Mouse (Mus musculus) small intestine, adult 2 months (tissue): ENCODE measurements around the gene Gm3159.
"Not testable (repeated sequence)": the region's sequence is repeated elsewhere in the genome, so short reads cannot be mapped to it uniquely, and the experiment has no call there.

Source experiments
- CTCF ChIP-seq: fragments of 200-500 bp; IDR thresholded peaks from 2 replicates; pipeline ENCODE4 v1.5.1; 2012; ENCODE audit warnings: low read depth, mild to moderate bottlenecking, control low read depth, inconsistent platforms, low read length, moderate library complexity, mixed read lengths; ENCODE audit not compliant: insufficient replicate concordance, insufficient read length; ENCODE audit errors: extremely low read depth
- POLR2A ChIP-seq: fragments of 200-500 bp; IDR thresholded peaks from 2 replicates; pipeline ENCODE4 v1.6.1; 2012; ENCODE audit warnings: low read depth, mild to moderate bottlenecking, control low read depth, inconsistent platforms, low read length, moderate library complexity

DNA sequence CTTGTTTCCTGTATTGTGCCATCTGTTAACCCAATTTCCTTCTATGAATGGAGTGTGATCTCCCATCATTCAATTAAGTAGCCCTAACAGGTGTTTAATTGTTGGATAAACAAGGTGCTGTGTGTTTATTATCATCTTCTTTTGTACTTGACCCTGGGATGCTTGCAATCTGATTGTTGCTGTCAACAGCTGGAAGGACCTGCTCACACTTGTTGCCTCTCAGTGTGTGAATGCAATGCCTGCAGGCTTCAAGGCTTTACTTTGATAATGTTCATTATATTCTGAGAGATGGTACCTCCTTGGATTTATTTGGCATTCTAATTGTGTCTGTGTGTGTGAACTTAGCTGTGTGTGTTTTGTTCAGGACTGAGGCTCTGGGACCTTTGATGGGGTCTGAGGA, 1.3 kb downstream of the Gm3159 start:
- not testable (repeated sequence) for TF ChIP-seq POLR2A, CTCF
